Mouse (Mus musculus) spleen, adult 12 weeks (tissue): ENCODE measurements around the gene Adk.

Experiments
- DNase-seq: peaks from one replicate; pipeline ENCODE4 v3.0.0; 2022; ENCODE audit warnings: low spot score

Adk gene

GRCm38 (mm10) chr14:21052112-21052780 is at the start of gene Adk, which contains the start of gene Ap3m1:
Adk (plus strand) TSS chr14:21052574.
Ap3m1 (minus strand) TSS chr14:21052508.
- DNase-seq = peak; percentile 93

GRCm38 (mm10) chr14:21013800-21014334 is 38.5 kb upstream of the Adk start:
- DNase-seq = no peak

- DNase-seq = no peak
Measured at GRCm38 (mm10) chr14:21017871-21018270, 34.5 kb upstream of the Adk start.

- DNase-seq = no peak
Measured at GRCm38 (mm10) chr14:21018977-21019376, 33.4 kb upstream of the Adk start.

- no peak for DNase-seq
Measured at GRCm38 (mm10) chr14:21020435-21020834, 31.9 kb upstream of the Adk start.

- no peak for DNase-seq
Measured at GRCm38 (mm10) chr14:21027542-21027941, 24.8 kb upstream of the Adk start.

GRCm38 (mm10) chr14:21029025-21029659 is 23.2 kb upstream of the Adk start:
- DNase-seq = no peak

- peak; percentile 35 for DNase-seq
Measured at GRCm38 (mm10) chr14:21031783-21032511, 20.4 kb upstream of the Adk start.

- DNase-seq = no peak
Measured at GRCm38 (mm10) chr14:21034271-21034670, 18.1 kb upstream of the Adk start.

GRCm38 (mm10) chr14:21034791-21035190 is 17.6 kb upstream of the Adk start:
- no peak for DNase-seq

- no peak for DNase-seq
Measured at GRCm38 (mm10) chr14:21039077-21039476, 13.3 kb upstream of the Adk start.

- no peak for DNase-seq
Measured at GRCm38 (mm10) chr14:21039623-21040022, 12.8 kb upstream of the Adk start.

- no peak for DNase-seq
Measured at GRCm38 (mm10) chr14:21047840-21048239, 4.5 kb upstream of the Adk start.

GRCm38 (mm10) chr14:21048879-21049278 is 3.5 kb upstream of the Adk start:
- DNase-seq = peak; percentile 10

- DNase-seq = peak; percentile 46
Measured at GRCm38 (mm10) chr14:21050734-21051133, 1.6 kb upstream of the Adk start.

- no peak for DNase-seq
Measured at GRCm38 (mm10) chr14:21051380-21052111, 828 bp upstream of the Adk start.

- no peak for DNase-seq
Measured at GRCm38 (mm10) chr14:21052781-21053130, 382 bp downstream of the Adk start.

GRCm38 (mm10) chr14:21053151-21053550 is 777 bp downstream of the Adk start:
- no peak for DNase-seq

- no peak for DNase-seq
Measured at GRCm38 (mm10) chr14:21053586-21053985, 1.2 kb downstream of the Adk start.

GRCm38 (mm10) chr14:21058972-21059371 is 6.6 kb downstream of the Adk start:
- DNase-seq = no peak

GRCm38 (mm10) chr14:21062766-21063513 is 10.6 kb downstream of the Adk start:
- no peak for DNase-seq
